Mouse (Mus musculus): ENCODE results near the gene Fbxl4.
"Not testable (repeated sequence)": the region's sequence is repeated elsewhere in the genome, so short reads cannot be mapped to it uniquely, and the experiment has no call there.

The Fbxl4 gene

DNA sequence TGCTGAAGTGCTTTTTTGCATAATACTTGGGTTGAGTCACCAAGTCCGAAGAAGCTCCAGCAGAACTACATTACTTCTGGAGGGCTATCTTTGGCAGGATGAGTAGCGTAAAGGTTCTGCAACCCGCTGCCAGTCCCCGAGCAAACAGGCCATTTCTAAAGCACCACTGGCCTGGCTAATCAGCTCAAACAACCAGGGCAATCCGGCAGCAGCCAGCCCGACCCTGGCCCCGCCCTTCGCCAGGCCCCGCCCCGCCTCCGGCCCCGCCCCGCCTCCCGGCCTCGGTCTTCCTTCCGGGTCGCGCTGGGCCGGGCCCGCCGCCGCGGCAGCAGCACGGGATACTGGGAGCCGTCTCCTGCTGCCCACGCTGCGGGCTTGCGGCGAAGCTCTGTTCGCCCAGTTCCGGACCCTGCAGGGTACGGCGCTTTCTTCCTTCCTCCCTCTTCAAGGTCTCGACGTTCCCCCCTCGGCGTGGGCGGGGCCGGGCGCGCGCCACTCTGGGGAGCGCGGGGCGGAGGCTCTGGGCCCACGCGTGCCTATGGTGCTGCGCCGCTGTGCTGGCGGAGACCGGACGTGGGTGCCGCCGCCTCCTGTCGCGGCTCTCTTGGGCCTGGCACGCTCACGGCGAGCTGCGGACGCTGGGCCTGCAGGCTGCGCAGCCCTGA, at the start of gene Fbxl4:
Gene Fbxl4, plus strand, starts transcription at position 278 of the 665 bp plus-strand sequence.
- DNase-seq: peak; percentile 89 to 92

GRCm38 (mm10) chr4:22314564-22314963, 42.8 kb upstream of the Fbxl4 start:
- DNase-seq: no peak

- DNase-seq: peak; percentile 45 to 50
Observed at GRCm38 (mm10) chr4:22342816-22343573, 14.3 kb upstream of the Fbxl4 start.

- DNase-seq: not testable (repeated sequence)
Observed at GRCm38 (mm10) chr4:22349086-22349485, 8.3 kb upstream of the Fbxl4 start.

- no peak for DNase-seq
Observed at GRCm38 (mm10) chr4:22357931-22358300, 573 bp downstream of the Fbxl4 start.

GRCm38 (mm10) chr4:22358487-22358886, 1.1 kb downstream of the Fbxl4 start:
- no peak for DNase-seq

DNA sequence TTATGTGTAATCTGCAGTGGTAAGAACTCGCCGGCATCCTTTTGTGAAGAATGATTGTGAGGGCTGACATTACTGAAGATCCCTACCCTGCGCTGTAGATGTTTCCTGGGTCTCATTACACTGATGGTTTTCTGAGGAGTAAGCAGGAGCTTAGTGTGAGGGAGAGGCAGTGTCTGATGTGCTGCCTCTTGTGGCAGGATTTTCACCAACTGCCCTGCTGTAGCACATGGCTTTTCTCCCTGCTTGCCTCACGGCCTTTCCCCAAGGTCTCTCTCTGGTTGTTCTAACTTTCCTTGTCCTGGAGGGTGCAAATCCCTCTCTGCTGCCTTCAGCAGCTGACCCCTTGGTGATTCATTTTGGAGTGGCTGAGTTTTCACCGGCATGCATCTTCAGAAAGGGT, 10.0 kb downstream of the Fbxl4 start:
- DNase-seq: no peak

DNA sequence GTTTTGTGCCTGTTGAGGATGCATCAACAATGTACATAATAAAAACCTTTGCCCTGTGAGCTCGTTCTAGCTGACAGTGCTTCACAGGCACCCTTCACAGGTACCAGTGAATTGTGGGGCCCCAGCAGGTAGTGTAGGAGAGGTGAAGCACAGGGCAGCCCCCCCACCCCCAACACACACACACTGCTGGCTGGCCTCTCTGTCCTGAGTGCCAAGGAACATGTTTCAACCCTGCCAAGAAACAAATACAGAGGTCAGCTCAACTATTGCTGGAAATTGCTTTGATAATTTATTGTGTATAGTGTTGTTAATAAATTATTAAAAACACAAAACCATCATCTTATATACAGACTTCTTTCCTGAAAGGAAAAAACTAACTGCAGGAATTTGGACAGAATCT, 21.2 kb downstream of the Fbxl4 start:
- no peak for DNase-seq

- DNase-seq: no peak
Observed at GRCm38 (mm10) chr4:22380646-22381045, 23.3 kb downstream of the Fbxl4 start.

GRCm38 (mm10) chr4:22383528-22384265, 26.4 kb downstream of the Fbxl4 start:
- no peak for DNase-seq

DNA sequence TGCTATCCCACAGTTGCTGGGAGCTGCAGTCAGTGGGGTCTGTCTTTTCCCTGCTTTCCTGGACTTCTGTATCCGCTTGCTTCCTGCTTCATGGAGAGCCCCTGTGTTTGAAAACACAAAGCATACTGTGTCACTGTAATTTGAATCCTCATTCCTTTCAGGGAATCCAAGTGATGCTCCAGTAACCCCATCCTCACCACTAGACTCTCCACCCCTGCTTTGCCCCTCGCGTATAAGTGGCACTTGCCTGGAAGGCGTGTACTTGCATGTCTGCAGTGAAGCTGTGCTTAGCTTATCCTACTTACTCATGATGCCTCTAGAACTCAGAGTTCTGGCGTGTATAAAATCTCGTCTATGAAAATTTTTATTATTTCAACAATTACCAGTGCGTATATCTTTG, 32.7 kb downstream of the Fbxl4 start:
- no peak for DNase-seq

- DNase-seq: peak in 1 of 2 experiments; percentile 15
Observed at GRCm38 (mm10) chr4:22392777-22393473, 35.6 kb downstream of the Fbxl4 start.

DNA sequence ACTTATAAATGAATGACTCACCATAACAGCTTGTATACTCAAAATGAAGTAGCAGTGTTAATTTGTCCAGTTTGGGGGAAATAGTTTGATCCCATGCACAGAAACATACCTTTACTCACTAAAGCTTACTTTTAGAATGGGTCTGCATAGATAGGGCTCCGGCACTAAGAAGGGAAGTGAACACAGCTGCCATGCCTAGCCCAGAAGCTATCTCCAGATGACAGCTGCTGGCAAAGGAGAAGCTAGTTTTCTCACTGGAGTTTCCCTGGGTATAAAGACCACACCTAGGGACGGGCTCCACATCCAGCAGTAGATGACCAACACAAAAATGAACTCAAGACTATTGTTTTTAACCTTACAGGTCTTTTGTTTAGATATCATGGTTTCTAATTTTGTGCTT, 38.1 kb downstream of the Fbxl4 start:
- DNase-seq: no peak

DNA sequence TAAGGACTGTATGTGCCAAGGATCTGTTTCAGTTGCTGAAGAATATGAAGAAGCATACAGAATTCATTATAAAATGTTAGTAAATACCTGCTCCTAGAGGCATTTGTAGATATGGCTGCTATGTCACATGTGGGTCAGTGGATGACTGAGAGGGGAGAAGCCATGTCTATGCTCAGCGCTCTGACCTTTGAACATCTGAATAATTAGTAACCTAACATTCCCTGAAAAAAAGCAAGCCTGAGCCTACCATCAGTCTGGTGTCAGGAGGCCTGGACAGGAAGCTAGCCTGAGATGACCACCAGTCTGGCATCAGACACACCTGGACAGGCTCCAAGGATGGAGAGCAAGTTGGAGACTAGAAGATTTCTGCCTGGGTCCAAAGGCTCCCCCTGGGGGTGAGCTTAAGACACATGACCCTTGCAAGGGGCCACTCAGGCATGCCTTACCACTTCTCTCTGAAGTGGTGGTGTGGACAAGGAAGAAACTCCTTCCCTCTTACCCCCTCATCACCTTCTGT, 39.2 kb downstream of the Fbxl4 start:
- DNase-seq: peak in 1 of 2 experiments; percentile 31

GRCm38 (mm10) chr4:22397003-22397402, 39.7 kb downstream of the Fbxl4 start:
- no peak for DNase-seq

DNA sequence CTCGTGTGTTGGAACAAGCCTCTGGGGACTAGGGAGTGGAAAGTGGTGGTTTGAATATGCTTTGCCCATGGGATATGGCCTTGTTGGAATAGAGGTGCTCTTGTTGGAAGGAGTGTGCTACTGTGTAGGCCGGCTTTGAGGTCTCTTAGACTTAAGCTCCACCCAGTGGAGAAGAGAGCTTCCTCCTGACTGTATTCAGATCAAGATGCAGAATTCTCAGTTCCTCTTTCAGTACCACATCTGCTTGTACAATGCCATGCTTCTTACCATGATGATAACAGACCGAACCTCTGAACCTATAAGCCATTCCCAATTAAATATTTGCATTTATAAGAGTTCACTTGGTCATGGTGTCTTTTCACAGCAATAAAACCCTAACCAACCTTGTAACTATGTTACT, 44.7 kb downstream of the Fbxl4 start:
- DNase-seq: no peak

- no peak for DNase-seq
Observed at GRCm38 (mm10) chr4:22402930-22403329, 45.6 kb downstream of the Fbxl4 start.

DNA sequence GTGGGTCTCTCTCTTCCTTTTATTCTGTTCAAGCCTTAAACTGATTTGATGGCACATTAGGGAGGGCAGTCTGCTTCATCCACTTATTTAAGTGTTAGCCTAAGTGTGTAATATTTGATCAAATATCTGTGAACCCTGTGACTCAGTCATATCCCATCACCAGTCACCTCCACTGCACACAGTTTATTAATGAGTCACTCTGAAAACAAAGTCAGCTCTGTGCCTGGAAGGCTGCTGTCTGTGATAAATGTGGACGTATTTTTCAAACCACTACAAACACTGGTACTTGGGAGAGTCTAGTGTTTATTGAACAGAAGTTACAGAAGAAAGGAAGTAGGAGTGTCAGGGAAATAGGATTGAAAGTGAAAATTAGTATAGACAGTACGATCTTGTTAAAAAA, 63.3 kb downstream of the Fbxl4 start:
- DNase-seq: no peak

GRCm38 (mm10) chr4:22422400-22422799, 65.1 kb downstream of the Fbxl4 start:
- DNase-seq: no peak

DNA sequence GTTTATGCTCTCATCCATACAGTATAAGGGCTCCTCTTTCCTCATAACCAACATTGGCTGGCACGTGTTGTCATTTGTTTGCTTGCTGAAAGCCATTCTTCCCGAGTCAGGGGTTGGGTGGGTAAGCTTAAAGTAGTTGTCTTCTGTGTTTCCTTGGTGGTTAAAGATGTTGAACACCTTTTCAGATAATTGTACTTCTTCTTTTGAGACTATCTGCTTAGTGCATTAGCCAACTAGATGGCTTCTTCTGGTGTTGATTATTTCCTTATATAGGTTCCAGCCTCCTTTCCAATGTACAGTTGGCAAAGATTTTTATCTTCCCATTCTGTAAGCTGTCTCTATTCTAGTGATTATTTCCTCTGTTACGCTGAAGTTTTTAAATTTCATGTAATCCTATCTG, 70.8 kb downstream of the Fbxl4 start:
- DNase-seq: no peak

GRCm38 (mm10) chr4:22469575-22469974, 112.2 kb downstream of the Fbxl4 start:
- DNase-seq: no peak

- peak; percentile 64 to 67 for DNase-seq
Observed at GRCm38 (mm10) chr4:22476967-22477710, 119.8 kb downstream of the Fbxl4 start.

All from kidney, postnatal 4 days (tissue).